Mouse (Mus musculus) retina, adult 2 months (tissue): ENCODE results near the gene Kif26b.

Experiments used
- DNase-seq: peaks from one replicate; pipeline ENCODE4 v3.0.0-alpha.2; 2012; ENCODE audit warnings: low read depth, low spot score

Gene Kif26b

DNA sequence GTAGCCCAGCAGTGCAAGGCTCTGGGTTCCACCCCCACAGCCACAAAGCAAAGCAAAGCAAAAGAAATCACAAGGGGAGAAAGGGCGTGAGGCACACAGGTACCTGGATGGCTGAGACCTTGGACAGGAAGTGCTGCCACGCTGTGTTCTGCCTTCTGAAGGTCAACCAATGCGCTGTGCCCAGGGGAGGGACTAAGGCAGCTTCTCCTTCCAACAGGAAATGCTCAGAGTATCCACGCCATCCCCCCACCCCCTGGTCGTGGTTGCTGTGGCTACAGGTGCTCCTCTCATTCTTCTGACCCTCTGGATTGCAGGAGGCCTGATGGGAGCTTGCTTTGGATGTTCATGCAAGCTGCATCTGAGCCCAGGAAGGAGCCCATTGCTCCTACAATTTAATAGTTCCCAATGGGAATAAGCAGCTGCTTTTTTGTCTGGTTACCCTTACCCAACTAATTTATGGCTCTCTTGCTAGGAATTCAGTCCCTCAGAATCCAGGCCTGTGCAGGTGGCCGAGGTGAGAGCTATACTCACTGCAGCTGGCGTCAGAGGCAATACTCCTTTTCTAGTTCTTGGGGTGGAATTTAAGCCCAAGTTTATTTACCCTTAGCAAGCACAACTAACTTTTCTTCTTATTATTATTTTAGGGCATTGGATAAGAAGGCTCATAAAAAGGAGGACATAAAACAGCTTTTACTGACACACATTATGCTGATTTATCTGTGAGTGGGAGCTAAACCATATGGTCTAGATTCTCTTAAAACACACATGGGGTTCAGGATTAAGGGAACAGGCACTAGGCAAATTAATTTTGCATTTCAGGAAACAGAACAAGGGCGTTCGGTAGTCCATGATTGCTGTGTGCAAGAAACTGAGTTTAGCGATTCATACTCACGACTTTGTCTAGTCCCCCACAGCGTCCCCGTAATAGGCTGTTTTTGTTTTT lies 61.6 kb downstream of the Kif26b start:
- no peak for DNase-seq

GRCm38 (mm10) chr1:178597113-178597512 lies 68.2 kb downstream of the Kif26b start:
- DNase-seq: no peak

- DNase-seq: no peak
These were observed 68.8 kb downstream of the Kif26b start for GRCm38 (mm10) chr1:178597757-178598156.

DNA sequence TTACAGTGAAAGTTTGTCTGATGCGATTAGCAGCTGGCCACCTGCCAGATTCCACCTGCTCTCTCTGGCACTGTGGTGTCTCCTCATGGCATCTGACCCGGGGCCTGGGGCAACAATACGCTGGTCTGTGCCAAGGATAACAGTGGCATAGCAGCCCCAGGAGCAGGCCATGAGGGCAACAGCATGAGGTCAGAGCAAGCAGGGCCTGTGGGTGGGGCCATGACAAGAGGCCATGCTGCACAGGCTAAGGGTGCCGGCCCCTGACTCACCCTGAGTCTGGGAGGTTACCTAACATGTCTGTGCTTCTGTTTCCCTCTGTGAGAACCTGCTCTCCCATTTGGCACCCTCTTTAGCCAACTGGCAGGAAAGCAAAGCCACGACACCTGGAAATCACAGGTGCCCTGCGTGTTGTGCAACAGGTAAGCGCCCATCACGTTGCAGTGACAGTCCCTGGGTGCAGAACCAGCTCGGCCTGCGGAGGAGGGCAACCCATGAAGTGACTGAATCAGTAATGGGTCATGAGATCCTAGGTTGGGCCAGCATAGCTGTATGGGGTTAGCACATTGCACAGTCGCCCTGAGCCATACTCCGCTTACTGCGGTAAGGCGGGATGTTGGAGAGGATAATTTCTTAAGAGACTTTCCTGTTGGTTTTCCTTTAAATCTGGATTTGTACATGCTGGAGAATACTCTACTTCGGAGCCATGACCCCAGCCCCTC lies 72.1 kb downstream of the Kif26b start:
- no peak for DNase-seq

GRCm38 (mm10) chr1:178609151-178609775 lies 80.3 kb downstream of the Kif26b start:
- DNase-seq: no peak

- DNase-seq: no peak
These were observed 82.6 kb downstream of the Kif26b start for GRCm38 (mm10) chr1:178611512-178611911.

GRCm38 (mm10) chr1:178621301-178621700 lies 92.4 kb downstream of the Kif26b start:
- no peak for DNase-seq

DNA sequence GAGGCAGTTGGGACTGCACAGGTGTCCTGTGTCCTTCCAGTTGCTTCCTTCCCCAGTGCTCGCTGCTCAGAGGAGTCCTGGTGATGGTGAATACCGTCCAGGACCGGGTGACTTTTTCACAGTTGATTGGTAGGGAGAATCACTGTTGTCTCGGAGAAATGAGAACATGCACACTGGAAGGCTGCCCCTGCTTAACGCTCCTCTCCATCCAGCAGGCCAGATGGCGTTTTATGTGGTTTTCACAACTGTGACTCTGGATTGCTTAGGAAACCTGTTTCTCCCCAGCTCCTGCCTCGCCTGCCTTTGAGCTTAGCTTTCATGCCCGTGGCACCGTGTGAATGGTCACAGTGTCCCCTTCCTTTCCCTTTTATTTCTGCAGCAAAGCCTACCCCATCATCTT lies 95.0 kb downstream of the Kif26b start:
- no peak for DNase-seq

GRCm38 (mm10) chr1:178626961-178627381 lies 98.0 kb downstream of the Kif26b start:
- DNase-seq: no peak

DNA sequence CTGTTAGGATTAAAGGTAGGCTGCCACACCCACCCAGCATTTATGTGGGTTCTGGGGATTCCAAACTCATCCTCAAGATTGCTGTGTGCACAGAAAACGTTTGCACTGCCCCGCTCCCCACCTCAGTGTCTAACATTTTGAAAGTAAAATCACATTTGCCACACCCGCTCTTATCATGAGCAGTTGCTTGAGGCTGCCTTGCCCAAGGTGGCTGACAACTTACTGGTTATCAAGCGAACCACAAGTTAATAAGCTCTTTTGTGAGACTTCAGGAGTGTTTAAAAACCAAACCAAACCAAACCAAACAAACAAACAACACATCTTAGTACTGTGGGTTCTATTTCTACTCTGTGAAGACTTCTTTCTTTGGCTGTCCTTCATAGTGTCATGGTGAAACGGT lies 101.1 kb downstream of the Kif26b start:
- DNase-seq: no peak

DNA sequence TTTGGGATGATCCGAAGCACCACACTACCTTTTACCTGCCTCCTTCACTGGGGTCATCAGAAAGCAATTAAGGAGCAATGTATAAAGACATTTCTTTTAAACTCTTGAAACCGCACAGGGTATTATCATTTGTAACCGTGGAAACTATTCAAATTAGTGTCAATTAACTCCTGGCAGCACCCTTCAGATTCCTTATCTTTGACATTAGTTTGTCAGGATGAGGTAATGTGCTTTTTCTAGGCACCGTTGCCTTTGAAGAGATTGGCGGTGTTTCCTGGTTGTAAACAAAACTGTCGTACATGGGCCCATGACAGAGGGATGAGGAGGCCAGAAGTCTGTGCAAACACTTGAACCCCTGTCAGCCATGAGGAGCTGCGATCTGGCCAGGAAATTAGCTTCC lies 102.9 kb downstream of the Kif26b start:
- DNase-seq: no peak

DNA sequence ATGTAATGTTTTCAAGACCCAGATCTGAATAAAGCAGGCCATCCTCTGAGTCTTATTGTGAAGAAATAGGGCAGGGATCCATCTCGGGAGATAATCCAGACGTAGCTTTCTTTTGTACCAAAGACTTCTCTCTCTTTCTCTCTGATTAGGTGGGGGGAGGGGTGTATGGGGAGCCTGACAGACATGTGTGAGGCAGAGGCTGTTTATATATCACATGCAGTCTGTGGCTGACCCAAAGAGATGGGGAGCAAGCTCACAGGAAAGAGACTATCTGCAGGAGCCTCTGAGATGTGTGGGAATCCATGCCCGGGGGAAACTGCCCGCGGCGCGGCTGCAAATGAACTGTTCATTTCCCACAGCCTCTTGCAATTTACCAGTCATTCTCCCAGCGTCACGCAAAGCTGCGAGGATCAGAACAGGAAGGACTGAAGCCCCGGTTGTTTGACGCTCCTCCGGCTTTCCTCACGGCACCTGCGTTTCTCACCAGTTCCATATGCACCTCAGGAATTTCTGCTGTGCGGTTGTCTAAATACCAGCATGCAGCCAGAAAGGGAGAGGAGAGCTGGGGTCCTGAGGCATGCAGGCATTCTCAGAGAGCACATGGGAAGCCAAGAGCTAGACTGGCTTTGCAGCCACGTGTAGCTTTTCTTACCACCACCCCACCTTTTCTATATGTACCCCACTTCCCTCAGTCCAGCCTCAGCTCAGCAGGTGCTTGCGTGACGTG lies 105.6 kb downstream of the Kif26b start:
- no peak for DNase-seq

DNA sequence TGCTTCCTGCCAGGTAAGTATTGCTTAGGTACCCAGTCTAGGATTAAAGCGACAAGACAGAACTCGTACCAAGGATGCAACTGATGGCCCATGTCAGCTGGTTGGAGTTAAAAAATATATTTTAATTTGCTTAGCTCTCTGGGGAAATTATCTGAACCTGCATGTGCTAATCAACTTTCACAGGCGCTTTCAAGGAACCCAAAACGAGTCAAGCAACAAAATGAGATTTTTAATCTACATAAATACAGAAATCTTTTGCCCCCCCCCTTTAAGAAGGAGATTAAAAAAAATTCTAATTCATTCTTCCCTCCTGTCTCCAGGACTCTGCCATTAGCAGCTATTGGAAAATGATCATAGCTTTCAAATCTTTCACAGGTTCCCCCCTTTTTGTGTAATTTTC lies 106.5 kb downstream of the Kif26b start:
- DNase-seq: no peak

- no peak for DNase-seq
These were observed 108.4 kb downstream of the Kif26b start for GRCm38 (mm10) chr1:178637293-178637692.

- DNase-seq: no peak
These were observed 111.0 kb downstream of the Kif26b start for GRCm38 (mm10) chr1:178639951-178640350.

- DNase-seq: no peak
These were observed 112.0 kb downstream of the Kif26b start for GRCm38 (mm10) chr1:178640719-178641455.

GRCm38 (mm10) chr1:178641788-178642187 lies 112.9 kb downstream of the Kif26b start:
- no peak for DNase-seq

DNA sequence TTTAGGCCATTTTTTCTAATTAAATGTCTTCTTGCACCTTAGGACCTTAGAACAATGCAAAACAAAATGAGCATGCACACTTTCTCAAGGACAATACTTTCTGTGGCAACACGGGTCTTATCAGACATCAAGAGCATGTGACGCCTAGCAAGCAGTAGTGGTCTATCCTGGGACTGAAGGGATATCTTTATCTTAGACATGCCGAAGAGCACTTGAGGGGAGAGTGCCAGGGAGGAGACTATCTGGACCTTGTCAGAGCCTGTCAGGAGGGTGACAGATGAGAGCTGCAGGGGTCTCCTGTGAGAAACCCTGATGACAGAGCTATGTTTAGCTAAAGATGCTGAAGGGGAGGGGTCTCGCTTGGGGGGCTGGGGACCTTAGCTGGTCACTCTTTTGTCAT lies 116.0 kb downstream of the Kif26b start:
- DNase-seq: no peak

DNA sequence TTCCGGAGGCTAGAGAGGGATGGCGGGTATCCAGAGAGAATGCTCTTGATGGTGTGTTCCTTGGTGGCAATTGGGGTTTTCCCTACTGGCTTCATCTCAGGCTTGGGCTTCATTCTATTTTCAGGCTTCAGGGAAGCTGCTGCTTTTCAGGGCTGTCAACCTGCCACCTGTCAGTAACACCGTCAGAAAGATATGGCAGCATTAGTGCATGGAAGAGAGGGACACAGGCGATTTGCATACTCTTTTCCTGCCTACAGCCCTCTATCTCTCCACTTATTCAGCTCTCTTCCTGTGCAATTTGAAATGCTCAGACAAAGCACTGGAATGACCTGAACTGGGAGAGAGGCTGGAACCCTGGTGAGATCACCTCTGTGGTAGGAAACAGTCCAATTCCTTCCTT lies 117.7 kb downstream of the Kif26b start:
- DNase-seq: no peak

DNA sequence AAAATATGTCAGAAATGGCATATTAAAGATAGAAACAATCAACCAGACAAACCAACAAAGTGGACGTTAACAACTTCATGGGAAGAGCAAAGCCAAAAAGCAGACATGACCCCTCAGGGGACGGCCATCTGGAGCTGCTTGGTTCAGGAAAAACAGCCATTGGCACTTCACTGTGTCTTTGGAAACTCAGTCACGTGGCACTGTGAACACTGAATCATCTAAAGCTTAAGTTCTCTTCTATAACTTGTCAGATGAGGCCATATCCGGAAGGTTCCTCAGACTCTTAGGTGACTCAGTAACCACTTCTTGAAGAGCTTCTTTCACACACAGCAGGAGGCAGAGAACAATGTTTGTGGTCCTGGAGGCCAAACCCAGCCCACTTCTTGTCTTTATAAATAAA lies 126.6 kb downstream of the Kif26b start:
- no peak for DNase-seq

GRCm38 (mm10) chr1:178661035-178661434 lies 132.1 kb downstream of the Kif26b start:
- no peak for DNase-seq
